Mouse (Mus musculus): ENCODE measurements at regions not wholly inside any gene's neighbourhood (a gene's known extent, or its start where the extent isn't known, plus 50 kb on each side); places are given as distances from the start of the nearest gene placed in this dataset.

DNA sequence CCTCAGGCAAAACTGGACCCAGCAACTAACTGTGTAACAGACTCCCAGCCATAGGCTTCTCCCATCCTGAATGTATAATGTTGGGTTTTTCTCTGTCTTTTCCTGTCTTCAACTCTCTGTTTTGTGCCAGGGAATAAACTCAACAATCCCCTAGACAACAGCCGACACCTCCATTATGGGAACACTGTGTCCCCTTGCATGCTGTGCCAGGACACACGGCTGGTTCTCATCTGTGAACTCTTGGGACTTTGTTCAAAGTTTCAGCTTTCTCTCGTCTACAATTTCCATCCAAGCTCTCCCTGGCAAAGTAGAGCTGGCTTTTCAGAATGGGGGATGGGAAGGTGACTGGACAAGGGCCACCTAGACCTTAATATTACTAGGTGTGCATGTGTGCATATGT lies 56.1 kb upstream of the Kcng1 start:
- no peak for DNase-seq

DNA sequence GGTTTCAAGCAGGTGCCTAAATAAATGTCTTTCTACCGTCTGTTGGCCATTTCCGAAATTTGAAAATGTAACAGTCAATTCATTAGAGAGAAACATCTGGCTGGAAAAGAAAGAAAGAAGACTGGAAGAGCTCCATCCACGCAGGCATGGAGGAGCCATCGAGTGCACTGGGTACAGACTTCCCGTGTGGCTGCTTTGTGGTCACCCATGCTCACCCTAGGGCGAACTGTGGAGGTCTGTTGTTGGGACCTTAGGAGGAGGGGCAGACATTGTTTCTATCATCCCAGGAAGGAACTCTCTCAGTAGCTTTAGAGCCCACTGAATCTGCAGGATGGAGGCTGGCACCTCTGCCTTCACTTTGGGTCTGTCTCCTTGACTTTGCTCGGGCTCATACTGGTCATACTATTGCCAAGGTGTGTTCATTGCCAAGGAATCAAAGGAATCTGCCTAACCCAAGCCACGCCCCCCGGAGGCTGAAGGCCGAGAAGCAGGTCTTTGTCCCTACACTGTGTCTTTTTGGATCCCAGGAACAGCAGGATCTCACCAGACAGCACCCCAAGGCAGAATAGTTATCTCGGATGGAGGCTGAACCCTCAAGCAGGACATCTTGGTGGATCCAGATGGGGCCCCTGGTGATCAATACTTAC lies 54.3 kb upstream of the Kcng1 start:
- DNase-seq = no peak

DNA sequence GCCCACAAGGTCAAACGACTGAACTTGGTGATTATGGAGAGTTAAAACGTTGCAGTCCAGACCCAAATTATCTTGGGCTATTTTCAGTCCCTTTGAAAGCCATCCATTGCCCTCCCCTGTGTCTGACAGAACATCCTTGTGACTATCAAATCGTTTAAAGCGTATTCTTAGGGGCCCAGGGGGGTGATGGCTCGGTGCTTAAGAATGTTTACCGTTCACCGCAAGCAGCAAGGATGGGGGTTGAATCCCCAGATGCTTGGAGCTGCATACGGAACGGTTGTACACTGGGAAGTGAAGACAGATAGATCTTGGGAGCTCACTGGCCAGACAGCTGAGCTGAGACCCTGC lies 52.7 kb upstream of the Kcng1 start:
- no peak for DNase-seq

DNA sequence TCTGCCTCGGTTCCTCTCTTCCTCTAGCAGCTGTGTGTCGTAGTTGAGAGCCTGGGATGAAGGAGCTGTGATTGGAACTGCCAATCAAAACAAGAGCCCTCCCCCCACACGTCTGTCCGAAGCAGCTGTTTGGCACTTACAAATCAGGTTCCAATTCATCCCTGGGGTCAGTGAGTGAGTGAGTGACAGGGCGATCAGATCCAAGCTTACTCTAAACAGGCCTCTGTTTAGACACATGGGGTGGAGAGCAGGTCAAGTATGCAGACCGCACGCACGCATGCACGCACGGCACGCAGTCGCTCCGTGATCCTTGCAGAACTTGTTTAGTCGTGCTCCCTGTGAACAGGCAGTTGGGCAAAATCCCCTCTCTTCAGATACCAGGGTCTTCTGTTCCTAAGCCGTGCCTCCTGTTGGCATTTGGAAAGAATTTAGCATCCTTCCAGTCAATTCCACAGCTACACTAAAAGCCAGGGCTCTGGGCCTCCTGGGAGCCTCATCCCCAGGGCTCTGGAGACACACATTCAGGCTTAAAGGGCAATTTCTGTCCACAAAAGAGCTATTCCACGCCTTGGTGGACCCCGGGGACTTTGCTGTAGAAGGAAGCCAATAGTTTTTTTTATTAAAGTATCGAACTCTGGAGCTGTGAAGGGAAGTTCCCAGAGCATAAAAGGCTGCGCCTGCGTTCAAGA lies 52.2 kb upstream of the Kcng1 start:
- DNase-seq = no peak

DNA sequence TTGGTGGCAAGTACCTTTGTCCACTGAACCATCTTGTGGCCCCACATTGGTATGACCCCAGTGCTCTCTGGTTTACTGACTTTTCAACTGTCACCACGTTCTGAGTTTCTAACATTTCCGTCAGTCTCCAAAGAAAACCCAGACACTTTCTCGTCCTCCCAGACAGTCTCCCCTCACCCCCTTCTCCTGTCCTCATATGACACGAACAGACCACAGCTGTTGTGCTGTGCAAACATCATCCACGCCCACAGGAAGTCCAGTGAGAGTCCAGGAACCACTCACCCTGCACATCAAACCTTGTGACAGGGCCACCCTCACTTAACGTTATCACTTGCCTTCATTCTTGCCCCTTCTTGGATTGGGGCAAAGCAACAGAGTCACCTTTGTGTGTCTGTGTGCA lies 51.4 kb upstream of the Kcng1 start:
- DNase-seq = no peak
